In the genomic region with DNA sequence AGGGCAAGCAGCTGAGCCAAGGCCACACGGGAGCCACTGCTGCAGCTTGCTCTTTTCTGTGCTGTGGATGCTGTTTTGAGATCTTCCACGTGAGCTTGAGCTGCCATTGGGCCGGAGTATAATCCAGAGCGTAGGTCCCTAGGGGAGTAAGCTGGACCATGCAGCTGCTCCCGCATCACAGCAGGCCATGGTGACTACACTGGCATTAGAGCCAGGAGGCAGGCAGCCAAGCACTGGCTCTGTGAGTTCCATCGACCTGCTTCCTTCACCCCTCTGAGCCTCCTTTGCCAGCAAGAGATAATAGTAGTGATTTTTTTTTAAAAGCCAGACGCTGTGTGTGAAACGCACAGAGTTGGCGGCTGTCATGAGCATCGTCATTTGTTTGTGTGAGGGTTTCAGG, we compare ENCODE assay signal across 11 mouse cellular contexts. TPM values are rescaled to one million over a fixed set of nuclear protein-coding genes. Genes with fewer than 3 reads are reported as not detected.
DNase-seq lines count a peak whose midpoint lies in the region; ATAC-seq and TF ChIP-seq lines count a peak whose summit lies in the region.
"Had no signal": no experiment of that assay in that cellular context is flagged by ENCODE, and none has a peak within 500 bp of the region (broad histone marks: within the 10 kb centered on the region; RNA-seq: fewer than 3 reads in every experiment).

No protein-coding gene starts in this region.

- H3K4me3 ChIP-seq in heart, embryonic 10.5 days: peak overlapping the region; percentile 23; the same call in 1 of the 2 replicates
- no peak overlapping the region for H3K4me3 ChIP-seq in midbrain, embryonic 16.5 days (ENCODE audit: low read depth, low read length)

- peak overlapping the region; percentile 9; the same call in 1 of the 2 replicates for H3K4me2 ChIP-seq in midbrain, embryonic 16.5 days (ENCODE audit: low read length)

- peak overlapping the region; percentile 93 for H3K27ac ChIP-seq in heart, embryonic 10.5 days
- H3K27ac ChIP-seq in midbrain, embryonic 16.5 days (ENCODE audit: low read length): no peak overlapping the region

- peaks cover 5% of the 10 kb centered on the region; the same call in 1 of the 2 replicates for H3K27me3 ChIP-seq in heart, embryonic 10.5 days (ENCODE audit: insufficient read depth, poor library complexity, severe bottlenecking)
- no peaks in the 10 kb centered on the region; the same call in 1 of the 2 replicates for H3K27me3 ChIP-seq in midbrain, embryonic 16.5 days (ENCODE audit: control insufficient read depth, insufficient read depth, low read depth, low read length)

- H3K9ac ChIP-seq in midbrain, embryonic 16.5 days (ENCODE audit: low read depth, low read length): no peak overlapping the region

- no peak for TF ChIP-seq CTCF in brain, embryonic 14.5 days (IDR thresholded peaks at IDR 0.05; ENCODE audit: borderline replicate concordance, extremely low read depth, insufficient read depth, insufficient read length)

- no peak for TF ChIP-seq POLR2A in brain, embryonic 14.5 days (IDR thresholded peaks at IDR 0.05; ENCODE audit: borderline replicate concordance, extremely low read depth, insufficient read depth, insufficient read length, poor library complexity, severe bottlenecking)

- H3K9me3 ChIP-seq in heart, embryonic 10.5 days: no peaks in the 10 kb centered on the region
- H3K9me3 ChIP-seq in midbrain, embryonic 16.5 days (replicated peaks; ENCODE audit: control insufficient read depth, low read length, poor library complexity, severe bottlenecking): no peaks in the 10 kb centered on the region

- ATAC-seq in midbrain, embryonic 16.5 days: no peak

- 87% methylated on average over 10 of the region's 10 CpGs for WGBS in heart, embryonic 10.5 days
- 70% methylated on average over 10 of the region's 10 CpGs for WGBS in midbrain, embryonic 16.5 days

- peaks cover 12% of the 10 kb centered on the region for H3K36me3 ChIP-seq in heart, embryonic 10.5 days
- H3K36me3 ChIP-seq in midbrain, embryonic 16.5 days (ENCODE audit: control insufficient read depth, insufficient read depth, low read length): no peaks in the 10 kb centered on the region

- DNase-seq in heart, embryonic 10.5 days (ENCODE audit: low spot score): no peak
- DNase-seq in heart, adult 8-10 months (ENCODE audit: low spot score): no peak
- peak; percentile 41 to 43 for DNase-seq in layer of hippocampus, postnatal 10 days (ENCODE audit: low spot score in 2 of 2)
- no peak for DNase-seq in layer of hippocampus, adult 18-20 months (ENCODE audit: low spot score in 2 of 2)
- peak; percentile 33 for DNase-seq in brain, embryonic 14.5 days (ENCODE audit: low read depth)
- no peak for DNase-seq in thymus, postnatal 14 days
- no peak for DNase-seq in spleen, adult 18-20 months
- DNase-seq: embryo, embryonic 11 days; retina, postnatal 1 day had no signal

- peaks cover 73% of the 10 kb centered on the region for H3K4me1 ChIP-seq in heart, embryonic 10.5 days
- peaks cover 21% of the 10 kb centered on the region for H3K4me1 ChIP-seq in midbrain, embryonic 16.5 days (ENCODE audit: control insufficient read depth, insufficient read depth, low read length)

RNA-seq across cellular contexts. Expression of a gene that starts 2.3 kb away (rescaled TPM):
- polyA plus RNA-seq in heart, embryonic 10.5 days (2016; fragmentation: Nextera tagmentation; extraction: Ambion mirVana): 92.8 and 96.1 TPM in 2 replicates
- 1 to 10 TPM; 2.2 to 4.2 (median 2.9) TPM for total RNA-seq in heart, adult 8-10 months (2022)
- 1 to 10 TPM; 8.6 to 8.8 TPM for total RNA-seq in layer of hippocampus, postnatal 10 days (2021)
- 1 to 10 TPM; 8.0 to 9.2 TPM for total RNA-seq in layer of hippocampus, adult 18-20 months (2021)
- 31.2 and 40.1 TPM in 2 replicates for polyA plus RNA-seq in brain, embryonic 14.5 days (2012; rRNA removed)
- polyA plus RNA-seq in midbrain, embryonic 16.5 days (2015; fragmentation: Nextera tagmentation; extraction: Ambion mirVana): 27.0 and 28.3 TPM in 2 replicates
- total RNA-seq: monocyte, adult 5-6 weeks had no signal

RNA-seq across cellular contexts. Expression of a gene that starts 22.0 kb away (rescaled TPM):
- 76.5 and 83.8 TPM in 2 replicates for polyA plus RNA-seq in heart, embryonic 10.5 days (2016; fragmentation: Nextera tagmentation; extraction: Ambion mirVana)
- 10 to 100 TPM; 27.1 to 36.7 (median 34.4) TPM for total RNA-seq in heart, adult 8-10 months (2022)
- 10 to 100 TPM; 51.7 to 57.0 TPM for total RNA-seq in layer of hippocampus, postnatal 10 days (2021)
- 10 to 100 TPM; 54.3 to 59.0 TPM for total RNA-seq in layer of hippocampus, adult 18-20 months (2021)
- polyA plus RNA-seq in brain, embryonic 14.5 days (2012; rRNA removed): 34.8 and 42.1 TPM in 2 replicates
- 63.9 and 68.0 TPM in 2 replicates for polyA plus RNA-seq in midbrain, embryonic 16.5 days (2015; fragmentation: Nextera tagmentation; extraction: Ambion mirVana)

Comparison
In these comparisons a context has a peak if more than half of its experiments do, and no peak if none do; other contexts are left out.
1. DNase-seq: peak in layer of hippocampus, postnatal 10 days (2 of 2) and brain, embryonic 14.5 days (single experiment); none in heart, embryonic 10.5 days (single experiment), heart, adult 8-10 months (single experiment), layer of hippocampus, adult 18-20 months (0 of 2), thymus, postnatal 14 days (single experiment) and spleen, adult 18-20 months (0 of 2).